Mouse (Mus musculus): ENCODE measurements around the gene Ppp1r1b.

GRCm38 (mm10) chr11:98330745-98331204 is 17.4 kb upstream of the Ppp1r1b start:
- no peak for TF ChIP-seq CTCF (IDR thresholded peaks at IDR 0.05; ENCODE audit: low read depth)
- TF ChIP-seq EP300 (IDR thresholded peaks at IDR 0.05; ENCODE audit: low read depth) = no peak
